Mouse (Mus musculus) adipocyte (in vitro differentiated cells): ENCODE results near the gene Bcas3.

Experiments used
- DNase-seq: peaks from one replicate; pipeline ENCODE4 v3.0.0-alpha.2; 2016; ENCODE audit warnings: low spot score

The Bcas3 gene

GRCm38 (mm10) chr11:85842596-85843346 lies 489.8 kb downstream of the Bcas3 start:
- DNase-seq, result no peak

DNA sequence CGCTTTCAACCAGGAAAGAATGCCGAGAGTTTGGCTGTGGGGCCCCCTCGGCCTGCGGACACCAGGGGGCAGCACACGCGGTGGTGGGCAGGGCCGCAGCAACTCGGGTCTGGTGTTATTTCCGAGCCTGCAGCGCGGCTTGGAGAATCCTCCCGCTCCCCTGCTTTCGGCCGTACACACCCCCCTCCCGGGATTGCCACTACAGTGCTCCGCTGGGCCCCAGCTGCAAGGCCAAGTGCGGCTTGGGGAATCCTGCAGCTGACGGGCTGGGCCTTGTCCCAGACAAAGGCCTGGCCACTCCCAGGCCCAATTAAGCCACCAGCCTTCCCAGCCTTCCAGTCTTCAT lies 490.4 kb downstream of the Bcas3 start:
- DNase-seq, result peak; percentile 67

DNA sequence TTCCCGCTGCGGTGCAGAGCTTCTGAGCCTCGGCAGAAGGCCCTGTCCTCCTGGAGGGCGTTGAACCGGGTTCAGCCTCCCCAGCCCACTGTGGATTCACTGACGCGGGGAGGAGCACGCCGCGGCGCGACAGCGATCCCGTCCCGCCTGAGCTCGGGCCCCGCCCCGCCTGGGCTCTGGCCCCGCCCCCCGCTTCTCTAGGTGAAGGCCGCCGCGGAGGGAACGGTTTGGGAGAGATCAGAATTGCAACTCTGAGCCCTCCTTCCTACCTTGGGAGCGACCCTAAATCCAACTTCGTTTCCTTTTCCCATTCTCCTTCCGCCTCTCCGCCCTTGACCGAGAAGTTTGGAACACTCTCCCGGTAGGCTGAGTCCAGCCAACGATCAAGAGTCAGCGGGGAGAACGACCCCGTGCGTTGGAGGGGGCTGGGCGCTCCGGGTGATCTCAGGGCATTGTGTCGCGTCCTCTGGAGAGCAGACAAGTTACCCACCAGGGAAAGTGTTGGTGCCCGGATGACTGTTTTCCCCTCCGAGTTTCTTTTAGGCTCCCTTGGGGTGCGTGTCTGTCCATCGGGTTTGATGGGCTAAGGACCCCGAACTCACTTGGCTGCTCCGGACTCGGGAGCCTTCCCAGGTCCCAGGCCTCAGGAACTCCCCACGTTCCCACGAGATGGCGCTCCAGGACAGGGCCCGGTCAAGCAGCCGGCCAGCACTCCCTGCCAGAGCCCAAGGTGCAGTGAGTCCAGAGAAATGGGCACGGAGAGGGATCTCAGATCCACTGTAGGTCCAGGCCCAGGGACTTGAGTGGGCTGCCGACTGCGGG lies 491.4 kb downstream of the Bcas3 start:
- DNase-seq, result peak; percentile 91

GRCm38 (mm10) chr11:85844971-85845370 lies 492.0 kb downstream of the Bcas3 start:
- no peak for DNase-seq

DNA sequence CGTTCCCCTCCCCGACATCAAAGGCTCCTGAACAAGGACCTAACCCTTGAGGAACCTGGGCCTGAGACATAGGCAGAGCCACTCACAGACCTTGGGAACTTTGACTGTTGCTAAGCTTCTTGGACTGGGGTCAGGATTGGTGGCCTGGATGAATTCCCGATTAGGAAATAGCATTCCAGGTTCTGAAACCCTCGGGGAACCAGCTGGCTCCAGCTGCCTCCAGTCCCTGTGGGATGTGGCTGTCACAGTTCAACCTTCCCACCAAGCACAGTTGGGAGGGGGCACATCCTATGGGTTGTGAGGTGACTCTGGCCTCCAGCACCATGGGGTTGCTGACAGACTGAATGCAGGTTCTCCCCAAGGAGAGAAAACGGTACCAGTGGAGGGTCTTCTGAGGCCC lies 493.0 kb downstream of the Bcas3 start:
- DNase-seq, result peak; percentile 89

GRCm38 (mm10) chr11:85846509-85846908 lies 493.5 kb downstream of the Bcas3 start:
- peak; percentile 64 for DNase-seq

DNA sequence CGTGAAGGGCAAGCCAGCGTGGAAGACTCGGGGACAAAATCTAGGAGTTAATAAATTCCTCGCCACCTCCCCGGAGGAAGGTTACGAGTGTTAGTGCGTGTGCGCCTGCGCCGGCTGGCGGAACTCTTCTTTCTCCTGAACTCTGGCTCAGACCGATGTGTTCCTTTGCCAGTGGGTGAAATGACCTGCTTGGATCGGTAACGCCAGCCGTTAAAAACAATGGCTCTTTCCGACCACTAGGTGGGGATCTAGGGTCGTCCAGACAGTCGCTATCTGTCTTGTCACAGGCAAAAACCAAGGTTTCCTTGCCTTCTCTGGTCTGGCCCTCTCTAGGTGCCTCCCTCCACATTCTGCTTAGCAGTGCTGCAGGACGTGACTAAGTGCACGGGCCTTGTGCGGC lies 496.1 kb downstream of the Bcas3 start:
- DNase-seq, result peak; percentile 93

DNA sequence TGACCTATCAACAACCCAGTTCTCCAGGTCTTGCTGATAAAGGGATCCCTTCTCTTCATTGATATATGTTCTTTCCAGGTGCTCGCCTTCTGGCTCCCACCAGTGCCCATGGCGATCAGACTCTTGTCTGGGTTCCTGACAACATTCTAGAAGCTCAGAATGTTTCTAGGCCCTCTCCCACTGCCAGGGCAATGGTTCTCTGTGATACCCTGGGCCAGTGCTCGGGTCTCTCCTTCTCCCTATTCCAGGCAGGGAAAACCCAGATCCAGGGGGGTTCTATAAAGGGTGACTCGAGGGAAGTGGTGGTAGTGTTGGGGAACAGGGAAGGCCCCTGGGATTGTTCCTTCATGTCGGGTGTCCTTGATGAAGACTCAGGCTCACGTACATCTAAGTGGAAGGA lies 497.3 kb downstream of the Bcas3 start, which contains the start of gene Gm11444:
Gm11444 (minus strand) TSS at position 101 of the 400 bp plus-strand sequence.
- no peak for DNase-seq

DNA sequence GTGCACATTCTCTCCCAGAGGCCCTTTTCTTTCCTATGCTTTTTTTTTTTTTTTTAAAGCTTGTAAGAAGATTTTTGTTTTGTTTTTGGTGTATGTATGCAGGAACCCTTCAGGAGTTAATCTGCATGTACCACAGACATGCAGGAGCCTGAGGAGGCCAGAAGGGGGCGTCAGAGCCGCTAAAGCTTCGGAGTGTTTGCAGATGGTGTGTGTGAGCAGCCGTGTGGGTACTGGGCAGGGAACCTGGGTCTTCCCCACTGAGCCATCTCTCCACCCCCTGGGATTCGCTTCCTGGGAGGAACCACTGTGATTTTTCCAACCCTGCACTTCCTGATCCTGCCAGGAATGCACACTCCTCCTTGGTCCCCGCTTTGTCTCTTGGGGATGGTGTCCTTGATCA lies 497.8 kb downstream of the Bcas3 start:
- DNase-seq, result no peak

- DNase-seq, result no peak
Measured at GRCm38 (mm10) chr11:85857997-85858698, 505.2 kb downstream of the Bcas3 start.

GRCm38 (mm10) chr11:85864363-85864762 lies 511.4 kb downstream of the Bcas3 start:
- no peak for DNase-seq
